Mouse (Mus musculus) layer of hippocampus, postnatal 14 days (tissue): ENCODE results near the gene Ccnt1. TPM values are rescaled to one million over a fixed set of nuclear protein-coding genes. Genes with fewer than 3 reads are reported as not detected.

Source experiments
- DNase-seq, 2 experiments: peaks; one replicate each; pipeline ENCODE4 v3.0.0; 2021 to 2022; ENCODE audit warnings: low spot score in 2 of 2, mixed read lengths in 1 of 2
- long read RNA-seq, 2 experiments: library from polyadenylated mRNA; stranded (forward); transcript quantifications; one replicate each; pipeline ENCODE4 v2.0.0; 2021
- total RNA-seq, 2 experiments: library from RNA; stranded (reverse); gene quantifications; 2 replicates each; pipeline ENCODE4 v1.2.3; 2021

The Ccnt1 gene
- total RNA-seq = 10 to 100 TPM; 43.9 to 44.7 TPM
- long read RNA-seq, experiment 1, transcript Ccnt1-201 (9 exons, 2,175 nt) = major isoform, 12 of 15 reads
- long read RNA-seq, experiment 1, partial matches to known transcripts = 0 of 15 reads
- long read RNA-seq, experiment 1, other reads (novel, unspliced or antisense) = 2 of 15 reads
- long read RNA-seq, experiment 2, transcript Ccnt1-201 (9 exons, 2,175 nt) = major isoform, 10 of 15 reads
- long read RNA-seq, experiment 2, partial matches to known transcripts = 0 of 15 reads
- long read RNA-seq, experiment 2, other reads (novel, unspliced or antisense) = 5 of 15 reads

DNA sequence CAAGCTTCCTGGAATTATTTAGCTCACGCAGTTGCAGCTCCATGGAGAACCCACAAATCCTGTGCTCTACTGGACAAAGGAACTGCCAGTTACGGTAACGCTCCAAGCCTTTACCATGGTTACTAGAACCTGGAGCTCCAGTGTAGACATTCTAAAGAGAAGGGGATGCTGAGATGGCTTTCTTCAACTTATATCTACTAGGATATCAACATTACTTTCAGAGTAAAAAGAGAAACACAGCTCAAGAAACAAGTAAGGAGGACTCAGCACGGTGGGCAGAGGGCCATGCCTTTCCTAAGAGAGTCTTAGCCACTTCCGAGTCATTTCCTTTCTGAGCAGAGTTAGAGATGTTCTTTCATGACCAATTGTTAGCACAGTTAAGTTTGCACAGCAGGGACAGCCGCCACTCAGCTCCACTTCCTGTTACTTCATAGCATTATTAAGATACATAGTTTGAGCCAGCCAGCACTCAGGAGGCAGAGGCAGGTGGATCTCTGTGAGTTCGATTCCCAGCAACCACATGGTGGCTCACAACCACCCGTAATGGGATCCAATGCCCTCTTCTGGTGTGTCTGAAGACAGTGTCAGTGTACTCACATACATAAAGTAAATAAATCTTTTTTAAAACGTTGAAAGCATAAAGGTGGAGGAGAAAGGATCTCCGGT is at the start of gene Ccnt1, which contains the start of gene 4930415O20Rik:
Gene Ccnt1, minus strand, starts transcription at position 51 of the 666 bp plus-strand sequence.
Gene 4930415O20Rik, plus strand, starts transcription at position 132 of the 666 bp plus-strand sequence.
- no peak for DNase-seq

DNA sequence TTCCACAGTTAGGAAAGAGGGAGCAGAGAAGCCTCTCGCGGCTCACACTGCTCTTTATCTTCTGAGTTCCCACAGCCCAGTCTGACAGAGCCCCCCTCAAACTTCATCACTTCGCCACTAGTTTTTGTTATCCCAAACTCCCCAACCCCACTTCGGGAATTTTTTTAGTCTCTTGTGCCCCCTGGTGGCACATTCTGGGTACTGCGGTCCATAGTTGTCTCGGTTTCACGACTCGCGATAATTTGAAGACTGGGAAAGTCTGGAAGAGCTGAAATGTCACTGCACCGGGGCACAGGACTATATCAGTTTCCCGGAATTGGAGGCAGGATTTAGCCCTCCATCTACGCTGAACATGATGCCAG is 46.4 kb upstream of the Ccnt1 start:
- peak; percentile 82 to 85 for DNase-seq

DNA sequence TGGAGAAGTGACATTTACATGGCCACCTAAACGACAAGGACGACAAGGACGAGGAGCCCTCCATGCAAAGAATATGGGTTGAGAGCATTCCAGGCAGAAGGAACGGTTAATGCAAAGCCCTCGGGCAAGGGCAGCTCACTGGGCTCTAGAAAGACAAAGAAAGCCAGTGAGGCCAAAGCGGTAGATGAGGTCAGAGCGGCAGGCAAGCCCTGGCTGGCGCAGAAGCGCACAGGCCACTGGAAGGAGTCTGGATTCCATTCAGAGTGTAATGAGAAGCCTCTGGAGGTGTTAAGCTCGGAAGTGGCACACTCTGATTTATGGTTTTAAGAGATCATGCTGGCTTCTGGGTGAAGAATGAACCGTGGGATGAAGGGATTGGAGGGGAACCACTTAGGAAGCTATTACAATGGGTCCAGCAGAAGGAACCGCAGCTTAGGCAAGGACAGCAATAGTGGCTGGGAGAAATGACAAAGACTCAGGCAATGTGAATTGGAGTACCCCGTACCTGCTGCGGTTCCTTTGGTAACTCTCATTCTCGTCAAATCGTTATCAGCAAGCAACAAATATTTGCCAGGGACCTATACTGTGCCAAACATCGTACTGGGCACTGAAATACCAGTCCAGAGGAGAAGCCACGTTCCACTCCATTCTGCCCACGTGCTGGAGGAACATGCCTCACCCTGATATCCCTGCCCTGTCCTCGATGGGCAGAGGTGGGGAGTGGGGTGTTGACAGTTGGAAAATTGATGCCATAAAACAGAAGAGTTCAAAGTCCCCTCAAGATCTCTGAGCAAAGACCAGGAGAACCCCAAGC is 45.8 kb upstream of the Ccnt1 start:
- no peak for DNase-seq

DNA sequence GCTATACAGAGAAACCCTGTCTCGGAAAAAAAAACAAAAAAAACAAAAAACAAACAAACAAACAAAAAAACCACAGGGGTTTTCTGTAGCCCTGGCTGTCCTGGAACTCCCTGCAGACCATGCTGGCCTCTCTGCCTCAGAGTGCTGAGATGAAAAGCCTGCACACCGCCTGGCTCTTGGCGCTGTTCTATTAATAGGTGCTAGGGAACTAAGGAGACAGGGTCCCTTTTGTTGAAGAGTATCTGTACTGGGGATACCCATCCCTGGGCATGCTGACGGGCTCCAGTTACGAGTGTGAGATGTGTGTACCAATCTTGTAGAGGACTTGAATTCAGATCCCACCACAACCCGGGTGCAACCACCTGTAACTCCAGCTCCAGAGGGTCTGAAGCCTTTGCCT is 45.0 kb upstream of the Ccnt1 start:
- DNase-seq = no peak

DNA sequence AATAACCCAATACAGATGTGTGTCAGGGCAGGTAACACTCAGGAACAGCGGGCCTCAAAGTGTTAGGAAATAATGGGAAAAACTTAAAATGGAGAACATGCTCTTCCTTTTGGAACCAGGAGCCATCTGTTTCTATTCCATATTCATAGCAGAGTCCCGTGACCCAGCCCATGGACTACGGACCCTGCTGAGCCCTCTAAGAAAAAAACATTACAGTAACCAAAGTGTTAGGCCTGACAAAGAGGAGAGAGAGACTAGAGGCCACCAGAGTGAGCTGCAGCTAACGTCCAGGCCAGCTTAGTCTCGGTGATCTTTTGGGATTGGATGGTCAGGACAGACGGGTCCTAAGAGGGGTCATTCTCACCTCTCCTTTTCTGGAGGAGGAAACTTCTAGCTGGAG is 44.2 kb upstream of the Ccnt1 start:
- no peak for DNase-seq

DNA sequence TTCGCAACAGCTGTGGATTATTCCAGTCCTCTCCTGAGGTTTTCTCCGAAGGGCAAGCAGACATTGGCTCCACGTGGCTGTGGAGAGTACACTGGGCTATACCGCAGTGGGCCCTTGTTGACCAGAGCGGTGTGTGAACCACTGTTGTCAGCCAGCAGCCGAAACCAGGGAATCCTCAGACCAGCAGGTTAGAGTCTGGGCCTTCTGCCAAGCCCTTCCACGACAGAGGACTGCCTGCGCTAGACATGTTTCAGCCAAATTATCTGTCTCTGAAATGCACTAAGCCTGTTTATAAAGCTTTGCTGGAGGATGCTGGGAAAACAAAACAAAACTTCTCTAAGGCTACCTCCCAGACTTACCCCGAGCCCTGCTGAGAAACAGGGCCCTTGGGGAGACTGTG is 43.8 kb upstream of the Ccnt1 start:
- DNase-seq = no peak

DNA sequence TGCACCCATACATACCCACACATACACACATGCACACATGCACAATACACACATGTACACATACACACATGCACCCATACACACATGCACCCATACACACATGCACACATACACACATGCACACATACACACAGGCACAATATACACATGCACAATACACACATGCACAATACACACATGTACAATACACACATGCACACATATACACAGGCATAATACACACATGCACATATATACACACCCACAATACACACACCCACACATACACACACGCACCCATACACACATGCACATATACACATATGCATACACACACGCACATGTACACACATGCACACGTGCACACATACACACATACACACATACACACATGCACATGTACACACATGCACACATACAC is 41.5 kb upstream of the Ccnt1 start:
- no peak for DNase-seq

DNA sequence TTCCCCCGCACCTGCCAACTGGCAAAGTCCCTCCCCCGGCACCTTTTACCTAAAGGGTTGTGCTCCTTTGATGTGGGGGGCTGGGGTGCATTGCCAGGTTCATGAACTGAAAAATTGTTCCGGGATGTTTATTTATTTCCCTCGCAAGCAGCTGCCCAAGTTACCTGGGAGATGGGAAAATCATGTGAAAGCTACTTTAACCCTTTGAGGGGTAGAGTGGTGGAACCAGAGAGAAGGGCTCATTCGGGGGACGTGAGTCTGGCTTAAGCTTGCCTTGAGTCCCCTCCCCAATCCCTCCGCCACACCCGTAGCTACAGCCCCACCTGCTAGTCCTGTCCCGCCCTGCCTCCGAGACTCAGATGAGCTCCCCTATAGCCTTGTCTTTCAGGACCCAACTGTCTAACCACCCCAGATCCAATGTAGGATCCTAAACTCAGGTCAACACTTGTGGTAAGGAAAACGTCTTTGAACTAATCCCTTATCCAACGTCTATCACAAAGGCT is 39.5 kb upstream of the Ccnt1 start:
- no peak for DNase-seq

DNA sequence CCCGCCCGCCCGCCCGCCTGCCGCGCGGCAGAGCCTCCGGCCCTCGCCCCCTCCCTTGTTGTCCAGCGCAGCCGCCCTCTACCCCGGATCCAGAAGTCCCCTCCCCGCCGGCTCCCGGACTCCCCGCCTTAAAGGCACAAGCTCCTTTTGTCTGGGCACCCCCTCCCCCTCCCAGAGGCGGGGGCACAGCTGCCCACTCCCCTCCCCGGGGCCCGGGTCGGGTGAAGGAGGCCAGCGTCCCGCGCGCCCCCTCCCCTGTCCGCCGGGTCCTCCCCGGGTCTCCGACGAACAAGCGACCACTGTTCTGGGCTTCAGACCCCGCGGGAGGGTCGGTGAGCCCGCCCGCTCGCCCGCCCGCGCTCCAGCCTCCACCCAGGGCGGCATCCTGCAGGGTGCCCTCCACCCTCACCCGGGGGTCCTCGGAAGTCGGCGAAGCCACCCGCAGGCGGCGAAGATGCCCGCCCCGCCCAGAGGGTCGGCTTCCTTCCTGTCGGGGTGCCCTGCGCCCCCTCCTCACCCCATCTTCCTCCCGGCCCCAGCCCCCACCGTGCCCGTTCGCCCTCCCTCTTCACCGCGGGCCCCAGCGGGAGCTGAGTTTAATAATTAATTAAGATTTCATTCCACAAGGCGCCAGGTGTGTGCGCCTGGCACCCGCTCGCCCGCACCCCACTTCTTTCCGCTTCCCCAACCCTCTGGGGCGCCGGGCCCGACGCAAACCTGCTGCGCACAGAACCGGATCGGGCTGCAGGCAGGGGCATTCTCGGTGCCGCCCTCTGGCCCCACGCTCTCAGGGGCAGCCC is 38.8 kb upstream of the Ccnt1 start, which contains the start of gene Adcy6:
Gene Adcy6, minus strand, starts transcription at position 746 of the 800 bp plus-strand sequence.
- peak; percentile 69 to 83 for DNase-seq

DNA sequence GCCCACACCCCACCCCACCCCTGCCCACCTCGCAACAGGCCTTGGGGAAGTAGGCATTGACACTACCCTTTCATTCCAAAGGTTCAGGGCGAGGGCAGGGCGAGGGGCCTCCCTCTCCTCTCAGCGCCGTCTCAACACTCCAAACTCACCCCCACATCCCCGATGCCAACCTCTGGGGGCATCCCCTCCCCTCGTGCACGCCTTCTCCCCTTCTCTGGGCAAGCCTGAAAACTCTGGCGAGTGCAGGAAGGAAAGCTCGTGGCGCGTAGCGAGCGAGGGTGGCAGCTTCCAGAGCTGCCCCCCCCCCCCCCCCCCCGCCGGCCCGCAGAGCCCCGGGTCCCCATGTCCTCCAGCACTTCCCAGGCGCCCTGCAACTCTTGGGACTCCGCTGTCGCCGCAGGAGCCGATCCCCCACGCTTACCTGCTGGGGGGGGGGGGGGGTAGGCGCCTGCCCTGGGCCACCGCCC is 38.1 kb upstream of the Ccnt1 start:
- DNase-seq = no peak

DNA sequence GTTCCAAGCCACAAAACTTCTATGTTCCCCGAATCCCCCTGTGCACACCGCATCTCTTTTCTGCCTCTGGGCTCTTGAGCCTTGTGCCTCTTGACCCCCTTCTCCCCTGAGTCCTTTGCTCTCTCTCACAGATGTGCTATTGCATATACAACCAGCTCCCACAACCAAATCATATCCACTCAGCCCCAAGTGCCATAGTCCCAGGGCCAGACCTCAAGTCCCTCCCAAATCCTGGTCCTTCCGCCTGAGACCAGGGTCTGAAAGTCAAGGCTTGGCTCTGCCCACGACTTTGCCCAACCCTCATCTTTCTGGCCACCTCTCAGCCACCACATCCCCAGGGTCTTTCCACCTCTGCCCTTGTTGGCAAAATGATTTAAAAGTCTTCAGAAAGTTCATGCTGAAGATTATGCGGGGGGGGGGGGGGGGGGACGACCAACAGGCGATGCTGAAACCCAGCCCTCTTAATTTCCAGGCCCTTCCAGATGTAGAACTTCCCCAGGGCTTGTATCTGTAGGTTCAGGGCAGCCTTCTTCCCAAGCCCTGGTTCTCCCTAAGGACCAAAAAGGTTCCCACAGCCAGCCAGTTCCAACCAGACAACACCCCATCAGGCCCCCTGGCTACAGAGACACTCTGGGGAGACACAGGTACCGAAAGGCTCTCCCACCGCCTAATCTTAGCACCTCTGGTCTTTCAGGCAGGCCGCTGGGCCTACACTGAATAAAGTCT is 37.5 kb upstream of the Ccnt1 start:
- no peak for DNase-seq

DNA sequence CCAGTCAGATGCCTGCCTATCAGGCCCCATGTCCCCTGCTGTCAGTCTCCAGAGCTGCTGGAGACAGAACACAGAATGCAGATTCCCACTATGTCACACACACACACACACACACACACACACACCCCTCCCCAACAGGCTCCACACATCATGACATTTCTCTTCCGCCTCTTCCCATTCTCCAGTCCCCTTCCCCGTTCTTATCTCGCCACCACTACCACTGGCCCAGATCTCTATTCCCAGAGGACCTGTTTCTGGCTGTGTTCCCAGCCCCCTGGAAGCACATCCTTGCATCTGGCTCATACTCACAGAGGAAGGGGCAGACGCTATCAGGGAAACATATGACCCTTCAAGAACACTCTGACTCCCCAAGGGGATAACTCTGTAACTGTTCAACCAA is 36.8 kb upstream of the Ccnt1 start:
- DNase-seq = no peak

DNA sequence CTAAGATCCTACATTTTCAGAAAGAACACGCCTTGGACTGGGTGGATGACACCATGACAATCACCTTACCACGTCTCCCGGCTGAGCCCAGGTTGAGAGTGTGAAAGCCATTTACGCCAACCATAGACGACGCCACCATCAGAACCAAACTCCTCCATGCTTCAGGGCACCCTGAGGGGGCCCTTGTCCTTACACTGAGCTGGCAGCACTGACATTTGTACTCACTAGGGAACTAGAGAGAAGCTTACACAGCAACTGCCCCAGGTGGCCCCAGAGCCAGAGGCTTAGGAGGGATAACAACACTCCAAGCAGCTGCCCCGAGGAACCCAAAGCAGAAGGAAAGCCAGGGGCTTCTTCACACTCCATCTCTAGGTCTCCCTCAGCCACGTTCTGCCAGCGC is 36.0 kb upstream of the Ccnt1 start:
- DNase-seq = no peak

DNA sequence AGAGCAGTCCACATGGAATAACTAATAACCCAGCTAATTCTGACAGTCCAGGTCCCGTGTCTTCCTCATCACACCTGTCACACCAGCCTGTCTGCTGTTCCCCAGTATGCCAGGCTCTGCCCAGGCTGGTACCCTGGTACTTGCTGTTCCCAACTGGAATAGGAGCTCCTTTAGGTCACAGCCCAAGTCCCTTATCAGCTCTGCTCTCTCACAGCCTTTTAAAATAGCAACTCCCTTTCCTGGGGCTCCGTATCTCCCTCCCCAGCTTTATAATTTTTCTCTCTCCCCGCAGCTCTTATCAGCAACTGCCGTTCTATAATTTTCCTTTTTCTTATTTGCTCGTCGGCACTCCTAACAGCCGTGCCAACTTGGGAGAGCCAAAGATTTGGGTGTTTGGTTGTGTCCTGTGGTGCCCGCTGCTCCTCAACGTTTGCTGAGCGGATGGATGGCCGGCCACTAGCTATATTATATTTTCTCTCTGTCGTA is 35.4 kb upstream of the Ccnt1 start:
- no peak for DNase-seq

DNA sequence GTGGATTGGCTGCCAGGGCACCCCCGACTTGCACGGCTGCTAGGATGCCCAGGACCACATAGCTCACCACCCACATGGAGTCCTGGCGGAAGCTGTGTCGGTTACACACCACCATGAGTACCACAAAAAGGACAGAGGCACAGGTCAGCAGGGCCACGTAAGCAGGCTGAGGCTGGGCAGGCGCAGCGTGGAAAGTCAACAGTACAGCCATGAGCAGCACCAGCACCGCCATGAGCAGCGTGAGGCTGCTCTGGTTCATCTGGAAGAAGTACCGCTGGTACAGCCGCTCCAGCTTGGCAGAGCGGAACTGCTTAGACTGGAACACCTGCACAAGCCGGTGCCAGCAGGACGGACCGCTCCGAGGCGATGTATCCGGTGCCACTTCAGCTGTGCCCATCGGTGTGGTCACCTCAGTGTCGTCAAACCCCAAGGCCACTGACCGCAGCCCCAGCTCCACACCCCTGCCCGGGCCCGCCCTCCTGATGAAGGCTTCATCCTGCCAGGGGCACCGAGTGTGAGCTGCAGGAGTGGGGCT is 33.4 kb upstream of the Ccnt1 start:
- no peak for DNase-seq

DNA sequence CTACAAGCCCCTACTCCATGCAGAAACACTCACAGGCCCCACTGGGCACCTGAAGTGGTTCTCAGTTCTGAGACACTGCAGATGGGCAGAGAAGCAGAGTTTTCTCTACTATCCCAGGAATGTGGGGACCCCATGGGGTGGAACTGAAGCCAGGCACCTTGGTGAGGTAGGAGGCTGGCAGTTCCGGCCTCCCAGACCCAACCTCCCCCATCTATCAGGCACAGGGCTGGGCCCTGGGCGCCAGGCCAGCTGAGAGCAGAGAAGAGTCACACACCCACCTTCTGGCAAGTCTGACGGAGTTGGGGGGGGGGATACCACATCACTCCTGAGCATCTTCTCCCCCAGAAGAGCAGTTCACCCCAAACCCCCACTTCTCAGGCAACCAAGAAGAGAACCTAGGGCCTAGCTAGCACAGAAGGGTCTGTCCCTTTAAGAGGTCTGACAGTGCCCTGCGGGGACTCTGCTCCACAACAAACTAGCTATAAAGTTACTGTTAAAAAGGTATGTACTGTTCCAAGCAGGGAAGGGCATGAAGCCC is 32.3 kb upstream of the Ccnt1 start:
- DNase-seq = no peak

DNA sequence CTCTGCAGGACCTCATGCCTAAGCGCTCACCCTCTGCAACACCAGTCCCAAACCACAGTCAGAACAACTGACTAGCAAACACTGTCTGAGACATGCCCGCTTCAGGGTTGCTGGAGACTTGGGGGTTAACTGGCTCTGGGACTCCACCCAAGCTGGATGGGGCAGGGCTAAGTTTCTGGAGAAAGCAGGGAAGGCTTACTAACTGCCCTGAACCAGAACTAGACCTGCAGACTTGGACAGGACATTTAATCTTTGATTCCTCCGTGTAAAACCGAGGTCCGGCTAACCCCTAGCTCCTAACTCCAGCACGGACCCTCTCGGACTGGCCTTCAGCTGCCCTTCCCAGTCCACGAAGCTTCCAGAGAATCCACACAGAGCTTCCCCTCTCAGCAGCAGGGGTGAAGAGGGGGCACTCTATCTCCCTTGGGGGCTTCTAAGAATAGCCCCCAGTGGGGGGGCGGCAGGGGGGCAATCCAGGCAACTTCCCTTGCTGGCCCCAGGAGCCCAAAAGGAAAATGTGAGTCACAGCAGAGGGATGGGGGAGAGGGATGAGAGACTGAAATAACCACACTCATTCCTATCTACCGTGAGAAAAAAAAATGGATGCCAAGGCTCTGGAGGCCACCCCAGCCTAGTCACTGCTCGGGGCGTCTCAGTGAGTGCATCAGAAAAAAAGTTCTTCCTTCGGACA is 31.6 kb upstream of the Ccnt1 start:
- DNase-seq = no peak

DNA sequence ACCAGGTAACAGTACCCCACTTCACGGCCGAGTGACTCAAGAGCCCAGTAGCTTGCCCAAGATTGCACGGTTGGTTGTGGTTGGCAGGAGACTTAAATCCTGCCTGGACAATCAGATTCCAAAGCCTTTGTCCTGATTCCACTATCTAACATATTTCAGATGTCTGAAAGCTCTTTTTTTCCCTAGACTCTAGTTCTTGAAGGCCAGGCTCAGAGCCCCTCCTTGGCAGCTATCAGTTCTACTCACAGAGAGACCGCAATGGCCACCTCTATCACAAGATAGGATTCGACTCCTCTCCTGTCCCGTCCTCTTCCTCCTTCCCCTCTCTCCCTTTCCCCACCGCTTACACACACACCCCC is 31.1 kb upstream of the Ccnt1 start:
- no peak for DNase-seq
